Mouse (Mus musculus) heart, postnatal 0 days (tissue): ENCODE measurements around the gene Pbxip1.

Source experiments
- CTCF ChIP-seq: IDR thresholded peaks from 2 replicates; pipeline ENCODE4 v1.5.1; 2016; ENCODE audit warnings: antibody characterized with exemption, control low read depth, low read depth
- EP300 ChIP-seq: IDR thresholded peaks from 2 replicates; pipeline ENCODE4 v1.6.1; 2016; ENCODE audit warnings: antibody characterized with exemption, low read depth

- TF ChIP-seq CTCF (no peak), EP300 (no peak)
Measured at GRCm38 (mm10) chr3:89390699-89391662, 45.5 kb upstream of the Pbxip1 start.
